Mouse (Mus musculus) thymus, postnatal 10 days (tissue): Measurements from ENCODE around the gene Zfp771.
A peak's percentile ranks its signal among the peaks of the same experiment; 100 is the strongest.

ENCODE experiments used
- DNase-seq, 2 experiments: peaks; one replicate each; pipeline ENCODE4 v3.0.0; 2021; ENCODE audit warnings: low spot score in 2 of 2

Gene Zfp771

DNA sequence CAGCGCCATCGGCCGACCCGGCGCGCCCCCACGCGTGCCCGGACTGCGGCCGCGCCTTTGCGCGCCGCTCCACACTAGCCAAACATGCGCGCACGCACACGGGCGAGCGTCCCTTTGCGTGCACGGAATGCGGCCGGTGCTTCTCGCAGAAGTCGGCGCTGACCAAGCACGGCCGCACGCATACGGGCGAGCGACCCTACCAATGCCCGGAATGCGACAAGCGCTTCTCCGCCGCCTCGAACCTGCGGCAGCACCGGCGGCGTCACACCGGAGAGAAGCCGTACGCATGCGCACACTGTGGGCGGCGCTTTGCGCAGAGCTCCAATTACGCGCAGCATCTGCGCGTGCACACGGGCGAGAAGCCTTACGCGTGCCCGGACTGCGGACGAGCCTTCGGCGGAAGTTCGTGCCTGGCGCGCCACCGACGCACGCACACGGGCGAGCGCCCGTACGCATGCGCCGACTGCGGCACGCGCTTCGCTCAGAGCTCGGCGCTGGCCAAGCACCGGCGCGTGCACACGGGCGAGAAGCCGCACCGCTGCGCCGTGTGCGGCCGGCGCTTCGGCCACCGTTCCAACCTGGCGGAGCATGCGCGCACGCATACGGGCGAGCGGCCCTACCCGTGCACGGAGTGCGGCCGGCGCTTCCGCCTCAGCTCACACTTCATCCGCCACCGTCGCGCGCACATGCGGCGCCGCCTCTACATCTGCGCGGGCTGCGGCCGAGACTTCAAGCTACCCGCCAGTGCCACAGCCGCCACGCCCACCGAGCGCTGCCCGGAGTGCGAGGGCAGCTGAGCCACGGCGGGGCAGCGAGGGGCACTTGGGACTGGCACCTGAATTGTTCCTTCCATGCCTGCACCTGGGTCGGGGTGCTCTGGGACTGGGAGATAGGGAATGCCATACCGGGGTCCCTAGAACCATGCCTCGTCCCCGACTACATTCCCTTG is 10.0 kb downstream of the Zfp771 start:
- peak; percentile 93 to 96 for DNase-seq

DNA sequence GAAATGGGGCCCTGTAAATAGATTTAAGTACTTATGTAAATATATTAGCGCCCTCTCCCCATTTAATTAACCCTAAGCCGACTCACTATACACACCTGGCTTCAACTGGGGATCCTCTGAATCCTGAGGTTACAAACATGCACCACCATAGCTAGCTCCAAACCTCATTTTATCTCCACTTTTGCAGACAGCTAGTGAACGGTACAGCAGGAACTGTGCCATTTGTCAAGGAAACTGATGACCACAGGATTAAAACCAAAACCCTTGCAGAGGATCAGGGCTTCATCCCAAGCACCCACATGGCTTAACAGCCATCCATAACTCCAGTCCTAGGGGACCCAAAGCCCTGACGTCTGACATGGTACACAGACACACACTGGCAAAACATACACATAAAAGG is 10.9 kb downstream of the Zfp771 start:
- DNase-seq, result no peak

DNA sequence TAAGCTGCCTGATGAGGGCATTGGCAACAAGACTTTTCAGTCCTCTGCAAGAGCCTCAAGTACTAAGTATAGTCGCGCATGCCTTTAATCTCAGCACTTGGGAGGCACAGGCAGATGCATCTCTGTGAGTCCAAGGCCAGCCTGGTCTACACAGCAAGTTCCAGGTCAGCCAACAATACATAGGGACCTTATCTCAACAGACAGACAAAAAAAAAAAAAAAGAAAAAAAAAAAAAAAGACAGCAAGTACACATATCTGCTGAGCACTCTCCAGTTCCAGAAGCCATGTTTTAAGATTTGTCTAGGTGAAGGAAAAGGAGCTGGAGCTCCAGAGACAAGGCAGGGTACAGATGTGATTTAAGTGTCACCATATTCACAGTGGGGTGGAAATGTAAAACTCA is 11.9 kb downstream of the Zfp771 start:
- no peak for DNase-seq

DNA sequence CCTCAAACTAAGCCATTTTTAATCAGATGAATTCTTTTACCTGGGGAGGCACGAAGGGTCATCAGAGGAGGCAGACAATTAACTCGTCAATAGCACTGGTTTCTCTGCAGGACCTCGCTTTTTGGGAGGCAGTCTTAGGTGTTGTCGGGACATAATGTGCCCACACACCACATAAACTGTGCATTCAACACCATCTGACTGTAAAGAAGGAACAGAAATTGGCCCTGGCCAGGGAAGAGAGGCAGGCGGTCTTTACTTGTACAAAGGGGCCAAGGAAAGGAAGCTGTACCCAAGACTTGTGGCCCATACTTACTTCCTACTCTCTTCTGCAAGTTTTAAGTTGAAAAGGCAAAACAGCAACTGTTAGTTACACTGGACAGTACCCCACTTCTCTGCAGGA is 12.4 kb downstream of the Zfp771 start:
- DNase-seq, result no peak

DNA sequence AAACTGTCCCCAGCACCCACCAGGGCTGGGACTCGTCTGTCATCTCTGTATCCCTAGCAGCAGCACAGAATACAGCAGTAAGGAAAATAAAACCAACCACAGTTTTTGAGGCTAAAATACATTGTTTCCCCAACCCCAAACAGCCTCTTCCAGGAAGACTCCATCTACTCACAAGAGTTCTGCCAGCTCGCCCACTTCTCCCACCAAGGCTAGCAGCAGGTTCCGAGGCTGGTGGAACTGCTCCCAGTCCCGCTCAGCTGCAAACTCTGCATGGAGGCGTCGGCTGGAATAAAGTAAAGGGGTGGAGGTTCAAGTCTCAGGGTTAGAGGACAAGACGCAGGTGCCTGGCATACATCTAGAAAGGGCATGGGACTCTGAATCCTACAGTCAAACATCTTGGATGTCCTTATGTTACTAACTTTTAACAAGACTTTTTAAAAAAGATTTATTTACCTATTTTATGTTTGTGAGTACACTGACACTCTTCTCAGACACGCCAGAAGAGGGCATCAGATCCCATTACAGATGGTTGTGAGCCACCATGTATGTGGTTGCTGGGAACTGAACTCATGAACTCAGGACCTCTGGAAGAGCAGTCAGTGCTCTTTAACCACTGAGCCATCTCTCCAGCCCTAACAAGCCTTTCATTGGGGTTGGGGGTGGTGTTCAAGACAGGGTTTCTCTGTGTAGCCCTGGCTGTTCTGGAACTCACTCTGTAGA is 15.3 kb downstream of the Zfp771 start:
- DNase-seq, result no peak

DNA sequence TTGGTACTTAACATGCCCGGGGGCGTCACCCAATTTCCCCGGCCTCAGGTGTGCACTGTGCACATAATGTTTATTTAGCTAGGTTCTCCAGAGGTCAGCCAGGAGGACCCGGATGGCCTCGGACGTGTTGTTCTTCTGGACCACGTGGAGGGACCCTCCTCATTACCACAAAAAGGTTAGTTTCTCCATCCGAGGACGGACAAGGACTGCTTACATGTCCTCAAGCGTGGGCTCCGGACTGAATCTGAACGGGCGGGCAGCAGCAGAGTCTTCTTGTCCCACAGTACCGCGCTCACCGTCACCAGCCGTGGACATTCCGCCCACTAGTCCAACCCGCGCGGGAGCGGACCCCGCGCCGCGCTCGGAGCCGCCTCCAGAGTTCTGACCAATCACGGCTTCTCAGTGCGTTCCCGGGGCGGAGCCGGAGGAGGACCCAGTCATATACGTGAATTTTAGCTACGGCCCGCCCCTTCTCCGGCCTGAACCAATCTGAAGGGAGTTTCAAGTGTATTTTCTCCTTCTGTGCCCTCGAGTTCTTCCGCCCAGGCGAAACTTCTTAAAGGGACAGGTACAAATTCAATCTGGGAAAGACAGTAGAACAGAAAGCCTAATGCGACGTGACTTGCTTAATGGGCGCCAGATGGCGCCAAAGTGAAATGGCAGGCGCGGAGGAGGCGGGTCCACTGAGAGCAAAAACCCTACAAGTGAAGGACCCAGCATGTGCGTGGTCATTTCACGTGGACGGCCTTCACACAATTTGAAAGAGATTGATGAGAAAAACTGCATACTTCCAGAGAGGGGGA is 16.4 kb downstream of the Zfp771 start, which contains the start of gene Dctpp1:
Gene Dctpp1 (minus strand): TSS at position 401 of the 803 bp plus-strand sequence.
- peak; percentile 92 to 96 for DNase-seq

DNA sequence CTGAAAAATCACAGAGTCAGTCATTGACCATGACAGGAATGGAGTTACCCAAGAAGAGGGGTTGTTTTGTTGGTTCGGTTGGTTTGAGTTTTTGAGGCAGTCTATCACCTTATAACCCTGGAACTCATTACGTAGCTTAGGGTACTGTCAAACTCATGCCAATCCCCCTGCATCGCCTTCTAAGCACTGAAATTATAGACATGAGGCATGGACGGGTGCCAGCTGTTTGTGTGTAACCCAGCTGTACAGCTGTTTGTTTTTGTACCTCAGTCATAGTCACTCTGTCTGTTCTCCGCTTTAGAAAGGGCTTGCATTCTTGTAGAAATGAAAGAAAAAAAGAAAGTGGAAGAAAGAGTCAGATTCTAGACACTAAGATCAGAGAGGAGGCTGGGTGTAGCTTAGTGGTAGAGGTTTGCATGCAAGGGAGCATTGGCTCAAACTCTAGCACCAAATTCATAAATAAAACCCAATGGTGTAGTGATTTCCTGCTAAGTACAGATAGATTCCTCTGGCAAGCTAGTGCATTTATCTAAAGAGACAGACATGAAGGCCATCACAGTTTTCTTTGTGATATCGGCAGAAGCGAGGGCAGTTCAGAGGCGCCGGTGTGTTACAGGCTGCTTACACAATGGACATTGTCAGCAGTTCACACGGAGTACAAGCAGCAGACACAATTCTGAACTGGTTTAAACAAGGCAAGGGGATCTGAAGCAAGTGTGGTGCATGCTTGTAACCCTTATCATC is 18.3 kb downstream of the Zfp771 start:
- DNase-seq, result no peak

DNA sequence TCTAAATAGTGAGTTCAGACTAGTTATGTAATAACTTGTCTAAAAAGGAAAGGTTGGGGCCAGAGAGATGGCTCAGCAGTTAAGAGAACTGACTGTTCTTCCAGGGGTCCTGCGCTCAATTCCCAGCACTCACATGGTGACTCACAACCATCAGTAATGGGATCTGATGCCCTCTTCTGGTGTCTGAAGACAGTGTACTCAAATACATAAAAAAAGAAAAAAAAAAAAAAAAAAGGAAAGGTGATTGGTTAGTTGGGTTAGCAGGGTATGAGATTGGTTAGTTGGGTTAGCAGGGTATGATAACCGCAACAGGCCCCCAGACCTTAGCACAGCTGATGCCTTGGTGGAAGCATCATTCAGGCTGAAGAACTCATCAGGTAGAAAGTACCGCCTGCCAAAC is 19.5 kb downstream of the Zfp771 start:
- DNase-seq, result no peak

DNA sequence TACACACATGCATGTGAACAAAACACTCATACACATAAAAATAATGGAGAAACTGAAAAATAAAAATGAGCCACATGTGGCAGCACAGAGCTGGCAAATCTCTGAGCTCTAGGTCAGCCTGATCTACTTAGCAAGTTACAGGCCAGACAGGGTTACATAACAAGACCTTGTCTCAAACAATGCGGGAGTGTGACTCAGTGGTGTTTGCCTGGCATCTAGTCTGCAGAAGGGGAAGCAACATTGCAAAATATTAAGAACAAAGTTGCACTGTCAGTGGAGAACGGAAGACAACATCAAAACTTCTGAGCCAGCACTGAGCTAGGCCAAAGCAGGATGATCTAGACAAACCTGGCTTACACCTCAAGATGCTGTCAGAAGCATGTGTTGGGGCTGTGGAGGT is 26.2 kb downstream of the Zfp771 start:
- no peak for DNase-seq

DNA sequence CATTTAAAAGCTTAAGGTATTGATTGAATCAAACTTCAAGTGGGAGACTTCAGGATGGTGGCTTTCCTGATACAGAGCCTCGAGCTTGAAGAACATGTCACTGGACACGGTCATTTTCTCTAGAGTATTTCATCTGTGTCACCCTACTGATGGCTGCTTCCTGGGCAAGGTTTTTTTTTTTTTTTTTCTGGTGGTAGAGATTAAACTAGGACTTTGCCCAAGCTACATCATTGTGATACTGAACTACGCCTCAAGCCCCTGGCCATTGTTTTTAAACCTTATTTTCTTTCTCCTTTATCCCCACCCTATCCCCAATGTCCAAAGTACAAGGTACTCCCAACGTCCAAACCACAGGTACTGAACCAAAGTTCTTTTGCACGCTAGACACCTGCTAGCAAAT is 26.6 kb downstream of the Zfp771 start:
- no peak for DNase-seq

DNA sequence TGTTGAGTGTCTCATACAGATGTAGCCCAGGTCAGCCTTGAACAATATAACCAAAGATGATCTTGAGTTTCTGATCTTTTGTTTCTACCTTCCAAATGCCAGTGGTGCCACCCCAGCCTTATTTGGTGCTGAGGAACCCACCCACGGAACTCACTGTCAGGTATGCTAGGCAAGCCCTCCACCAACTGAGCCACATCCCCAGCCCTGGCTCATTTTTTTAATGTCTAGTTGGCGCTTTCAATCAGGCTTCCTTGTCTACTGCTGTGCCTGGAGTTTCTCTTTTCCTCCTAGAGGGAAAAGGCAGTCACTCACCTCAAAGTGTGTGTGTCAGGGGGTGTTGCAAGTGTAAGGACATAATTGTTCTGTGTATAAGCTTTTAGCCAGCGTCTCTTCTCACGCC is 27.0 kb downstream of the Zfp771 start:
- no peak for DNase-seq

DNA sequence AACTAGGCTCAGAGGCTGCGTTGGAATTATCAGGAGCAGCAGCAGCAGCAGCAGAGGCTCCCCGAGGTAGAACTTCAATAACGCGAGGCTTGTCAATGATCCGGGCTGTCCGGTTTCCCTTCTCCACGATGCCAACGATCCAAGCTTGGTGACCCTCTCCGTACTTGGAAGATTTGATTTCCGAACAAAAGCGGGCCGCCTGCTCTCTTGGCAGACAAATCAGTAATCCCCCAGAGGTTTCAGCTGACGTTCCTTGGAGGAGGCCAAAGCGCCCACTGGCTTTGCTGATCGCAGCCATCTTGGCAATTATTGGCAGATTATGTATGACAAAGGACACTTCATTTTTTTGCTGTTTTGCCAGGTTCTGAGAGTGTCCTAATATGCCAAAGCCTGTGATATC is 28.5 kb downstream of the Zfp771 start:
- no peak for DNase-seq

DNA sequence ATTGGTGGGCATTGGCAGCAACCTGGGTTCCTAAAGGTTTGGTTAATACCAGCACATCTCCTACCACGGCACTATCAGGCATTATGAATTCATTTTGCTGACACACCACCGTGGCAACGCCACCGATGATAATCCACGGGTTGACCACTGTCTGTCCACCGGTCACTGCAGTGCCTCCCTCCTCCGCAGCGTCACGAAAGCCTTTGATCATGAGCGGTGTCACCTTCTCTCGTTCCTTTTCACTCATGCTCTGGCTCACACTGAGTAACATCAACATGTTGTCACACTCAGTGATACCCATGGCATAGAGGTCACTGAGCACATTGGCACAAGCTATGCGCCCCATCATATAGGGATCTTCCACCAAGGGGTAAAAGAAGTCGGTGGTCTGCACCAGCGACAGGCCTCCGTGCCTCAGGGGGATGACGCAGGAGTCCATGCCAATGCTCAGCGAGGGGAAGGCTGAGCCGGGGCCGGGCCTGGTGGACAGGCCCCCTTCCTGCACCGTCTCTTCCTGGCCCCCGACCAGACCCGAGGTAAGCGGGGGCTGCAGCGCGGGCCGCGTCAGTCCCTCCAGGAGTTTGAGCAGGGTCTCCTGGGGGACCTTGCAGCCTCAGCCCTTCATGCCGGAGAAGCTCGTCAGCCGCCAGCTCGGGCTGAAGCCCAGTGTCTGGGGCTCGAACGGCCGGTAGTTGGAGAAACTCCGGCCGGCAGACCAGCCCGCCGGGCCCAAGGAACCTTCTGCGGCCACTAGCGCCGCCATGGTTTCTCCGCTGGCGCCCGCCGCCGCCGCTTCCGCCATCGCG is 29.2 kb downstream of the Zfp771 start:
- DNase-seq, result peak in 1 of 2 experiments; percentile 34

DNA sequence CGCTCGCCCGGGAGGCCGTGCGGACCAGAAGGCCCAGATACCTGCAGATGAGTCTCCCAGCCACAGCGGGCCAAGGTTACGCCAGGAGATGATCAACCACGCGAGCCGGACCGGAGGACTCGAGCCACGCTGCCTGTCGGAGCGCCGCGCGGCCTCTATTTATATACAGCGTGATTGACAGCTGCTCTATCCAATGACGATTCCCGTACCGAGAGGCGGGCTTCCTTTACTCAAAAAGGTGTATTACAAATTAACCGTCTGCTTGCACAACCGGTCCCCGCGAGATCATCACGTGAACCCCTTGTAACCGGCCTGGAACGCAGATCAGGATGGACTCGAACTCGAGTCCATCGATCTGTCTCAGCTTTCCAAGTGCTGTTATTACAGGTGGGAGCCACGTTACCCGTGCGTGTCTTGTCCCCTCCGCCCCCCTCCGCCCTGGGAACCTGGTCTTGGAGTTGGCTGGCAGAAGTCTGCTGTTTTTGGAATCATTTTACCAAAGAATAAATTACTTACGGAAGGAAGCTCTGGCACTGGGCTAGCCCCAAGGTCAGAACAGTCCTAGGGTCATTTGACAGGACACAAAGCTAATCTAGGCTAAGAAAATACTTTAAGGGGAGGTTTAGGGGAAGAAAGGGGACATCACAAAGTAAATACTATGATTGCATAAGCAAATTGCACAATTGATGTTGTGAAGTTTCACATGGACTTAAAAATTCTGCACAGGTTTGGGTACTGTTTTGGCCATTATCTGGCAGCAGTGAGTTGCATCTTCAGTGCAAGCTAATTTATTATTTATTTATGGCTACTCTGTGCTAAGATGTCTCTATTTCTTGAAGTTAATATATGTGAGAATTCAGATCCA is 30.1 kb downstream of the Zfp771 start, which contains the start of gene Sephs2:
Gene Sephs2 (minus strand): TSS at position 131 of the 865 bp plus-strand sequence.
- DNase-seq, result peak; percentile 92 to 93

DNA sequence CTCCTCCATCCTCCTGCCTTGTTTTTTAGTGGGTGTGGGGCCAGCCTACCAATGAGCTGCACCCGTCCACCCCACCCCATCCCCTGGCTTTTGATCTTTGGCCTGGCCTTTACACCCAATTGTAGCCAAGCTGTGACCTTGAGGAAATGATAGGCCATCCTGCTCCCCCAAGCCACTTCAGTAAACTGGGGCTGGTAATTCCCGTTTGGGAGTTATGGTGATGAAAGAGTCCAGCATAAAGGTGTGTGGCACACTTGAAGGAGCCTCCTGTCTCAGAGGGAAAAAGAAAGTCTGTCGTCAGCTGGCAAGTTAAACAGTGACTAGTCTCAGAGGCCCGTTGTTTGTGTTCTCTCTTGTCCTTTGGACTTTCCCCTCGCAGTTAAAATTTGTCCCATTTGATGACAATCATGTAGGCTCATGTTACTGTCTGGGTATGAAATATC is 32.5 kb downstream of the Zfp771 start:
- DNase-seq, result no peak

DNA sequence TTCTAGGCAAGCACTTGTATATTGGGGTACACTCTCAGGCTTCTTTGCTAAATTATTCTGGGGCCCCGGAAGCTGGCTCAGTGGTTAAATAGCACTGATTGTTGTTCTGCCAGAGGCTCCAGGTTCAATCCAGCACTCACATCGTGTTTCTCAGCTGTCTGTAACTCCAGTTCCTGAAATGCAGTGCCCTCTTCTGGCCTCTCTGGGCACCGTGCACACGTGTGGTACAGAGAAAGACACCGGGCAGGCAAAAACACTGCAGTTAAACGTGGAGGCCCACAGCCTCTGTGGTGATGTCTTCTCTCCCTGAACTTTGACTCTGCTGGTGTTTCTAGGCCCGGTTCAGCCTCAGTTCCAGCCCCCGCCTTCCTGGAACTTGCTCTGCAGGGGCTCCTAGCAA is 34.2 kb downstream of the Zfp771 start:
- peak; percentile 70 to 78 for DNase-seq

DNA sequence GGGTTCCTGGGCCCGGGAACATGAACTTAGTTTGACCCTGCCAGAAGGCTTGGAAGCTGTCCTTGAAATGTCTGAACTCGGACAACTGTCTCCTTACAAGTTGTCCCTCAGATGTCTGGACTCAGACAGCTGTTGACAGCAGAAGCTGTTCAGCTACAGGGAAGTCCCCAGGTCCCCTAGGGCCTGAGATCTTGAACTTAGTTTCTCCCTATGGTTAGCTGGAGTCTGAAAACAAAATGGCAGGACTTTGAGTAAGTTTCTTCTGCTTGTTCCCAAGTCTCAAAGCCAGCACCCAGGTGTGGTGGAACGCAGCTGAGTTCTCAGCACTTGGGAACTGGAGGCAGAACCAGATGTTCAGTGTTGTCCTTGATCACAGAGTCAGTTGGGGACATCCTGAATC is 36.0 kb downstream of the Zfp771 start:
- peak; percentile 50 to 55 for DNase-seq

DNA sequence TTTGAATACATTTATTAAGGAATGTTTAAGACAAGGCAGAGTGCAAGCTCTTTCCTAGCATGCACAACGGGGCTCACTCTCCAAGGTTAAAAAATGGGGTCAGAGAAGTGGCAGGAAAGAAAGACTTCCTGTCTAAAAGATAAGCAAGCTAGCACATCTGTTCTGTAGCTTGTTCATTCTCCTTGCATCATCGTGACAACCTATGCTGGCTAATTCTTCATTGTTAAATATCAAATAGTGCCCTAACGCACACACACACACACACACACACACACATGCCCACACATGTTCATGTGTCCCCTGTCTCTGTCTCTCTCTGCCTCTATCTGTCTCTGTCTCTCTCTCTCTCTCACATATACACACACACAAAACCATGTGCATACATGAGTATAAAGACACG is 37.0 kb downstream of the Zfp771 start:
- DNase-seq, result peak in 1 of 2 experiments; percentile 54

DNA sequence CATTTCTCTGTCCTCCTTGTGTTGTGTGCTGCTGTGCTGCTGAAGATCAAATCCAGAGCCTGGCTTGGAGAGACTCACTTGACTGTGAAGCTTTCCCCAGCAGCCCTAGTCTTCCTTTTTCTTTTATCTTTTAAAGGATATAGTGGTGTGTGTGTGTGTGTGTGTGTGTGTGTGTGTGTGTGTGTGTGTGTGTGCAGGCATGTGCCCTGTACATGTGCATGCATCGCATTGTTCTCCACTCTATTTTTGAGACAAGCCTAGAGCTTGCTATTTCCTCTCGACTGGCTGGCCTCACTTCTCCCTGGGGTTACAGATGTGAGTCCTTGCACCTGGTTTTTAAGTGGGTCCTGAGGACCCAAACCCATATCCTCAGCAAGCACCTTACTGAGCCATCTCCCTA is 38.1 kb downstream of the Zfp771 start:
- DNase-seq, result peak; percentile 44 to 51
